Mouse (Mus musculus) stomach, postnatal 0 days (tissue): ENCODE data around the gene Nmrk2. TPM values are rescaled to one million over a fixed set of nuclear protein-coding genes. Genes with fewer than 3 reads are reported as not detected.

Source experiments
- ATAC-seq: fragments of 200-750 bp; cut with Nextera tagmentation; 2 replicates; pipeline ENCODE4 v1.8.0; 2017; ENCODE audit not compliant: low FRiP score, low TSS enrichment
- DNase-seq: peaks from one replicate; pipeline ENCODE4 v3.0.0-alpha.2; 2016; ENCODE audit warnings: low spot score
- H3K27ac ChIP-seq: fragments of 300-500 bp; sonication (generic); replicated peaks from 2 replicates; pipeline ENCODE4 v1.5.1; 2014; ENCODE audit warnings: mild to moderate bottlenecking, control low read depth
- H3K27me3 ChIP-seq: fragments of 300-500 bp; sonication (generic); 2 replicates; pipeline ENCODE4 v1.6.1; 2014; ENCODE audit warnings: low read length; ENCODE audit not compliant: control insufficient read depth, insufficient read depth
- H3K36me3 ChIP-seq: fragments of 300-500 bp; sonication (generic); 2 replicates; pipeline ENCODE4 v1.6.1; 2014; ENCODE audit warnings: low read length, mixed read lengths; ENCODE audit not compliant: control insufficient read depth, insufficient read depth
- H3K4me1 ChIP-seq: fragments of 300-500 bp; sonication (generic); replicated peaks from 2 replicates; pipeline ENCODE4 v1.6.1; 2014; ENCODE audit warnings: antibody characterized with exemption; ENCODE audit not compliant: control insufficient read depth, insufficient read depth
- H3K4me2 ChIP-seq: fragments of 300-500 bp; sonication (generic); replicated peaks from 2 replicates; pipeline ENCODE4 v1.6.1; 2014; ENCODE audit warnings: low read depth, mild to moderate bottlenecking, control low read depth, moderate library complexity
- H3K4me3 ChIP-seq: fragments of 300-500 bp; sonication (generic); 2 replicates; pipeline ENCODE4 v1.5.1; 2014; ENCODE audit warnings: low read depth, low read length, control low read depth
- H3K9ac ChIP-seq: fragments of 300-500 bp; sonication (generic); 2 replicates; pipeline ENCODE4 v1.6.1; 2014; ENCODE audit warnings: mild to moderate bottlenecking, low read length, control low read depth, mixed read lengths
- H3K9me3 ChIP-seq: fragments of 300-500 bp; sonication (generic); 2 replicates; pipeline ENCODE4 v1.6.1; 2016; ENCODE audit warnings: low read length; ENCODE audit not compliant: control insufficient read depth
- CTCF ChIP-seq: IDR thresholded peaks from 2 replicates; pipeline ENCODE4 v1.5.1; 2016; ENCODE audit warnings: antibody characterized with exemption, low read depth, mild to moderate bottlenecking, moderate library complexity
- EP300 ChIP-seq: optimal IDR thresholded peaks from 2 replicates; pipeline ENCODE3; 2016; ENCODE audit warnings: antibody characterized with exemption
- WGBS: fragments of 180-500 bp; shearing (Covaris S2); extraction: QIAGEN DNeasy Blood & Tissue Kit; methylation state at CpG from one replicate; pipeline ENCODE4 v1.1.7; 2014; 5-methylcytosine and 5-hydroxymethylcytosine counted together
- polyA plus RNA-seq: library from polyadenylated mRNA; unstranded; fragments of >200 nt; fragmentation: Nextera tagmentation; extraction: Ambion mirVana; gene quantifications from 2 replicates; pipeline ENCODE4 v1.2.1, GENCODE M21; 2015

Nmrk2 gene
- polyA plus RNA-seq, 1 experiment from 2014 or later = 0.07 TPM

DNA sequence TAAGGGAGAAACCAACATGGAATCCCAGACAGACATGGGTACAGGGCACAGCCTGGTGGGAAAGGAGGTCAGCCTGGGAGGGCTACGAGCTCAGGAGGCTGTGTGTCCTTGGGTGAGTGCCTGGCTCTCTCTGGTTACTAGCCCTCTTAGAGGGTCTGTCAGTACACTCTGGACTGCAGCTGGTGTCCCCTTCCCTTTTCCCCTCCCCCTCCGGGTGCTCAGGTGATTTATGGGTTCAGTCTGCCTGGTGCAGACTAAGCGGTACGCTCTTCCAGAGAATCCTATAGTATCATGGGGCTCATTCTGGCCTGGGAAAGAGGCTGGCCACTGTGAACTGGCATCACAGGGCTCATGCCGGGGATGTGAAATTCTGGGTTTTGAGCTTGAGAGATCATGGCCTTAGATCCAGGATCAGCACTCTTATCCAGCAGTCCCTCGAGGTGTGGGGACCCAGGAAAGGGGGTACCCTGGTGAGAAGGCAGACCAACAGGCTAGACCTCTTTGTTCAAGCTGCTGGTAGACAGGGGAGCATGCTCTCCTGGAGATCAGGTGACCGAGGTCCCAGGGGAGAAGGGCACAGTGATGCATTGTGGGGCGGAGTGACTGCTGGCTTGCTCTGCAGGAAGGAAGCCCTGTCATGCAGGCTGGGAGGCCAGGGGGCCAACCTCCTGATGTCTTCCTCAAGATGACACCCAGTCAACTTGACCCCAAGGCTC lies 40.1 kb downstream of the Nmrk2 start:
- H3K4me1 ChIP-seq = no peaks in the 10 kb centered on the region
- 74% methylated on average over 8 of the region's 8 CpGs for whole genome bisulfite sequencing
- DNase-seq (no peak), ATAC-seq (no peak)
- no peak overlapping the region for H3K4me3 ChIP-seq
- no peak overlapping the region for H3K4me2 ChIP-seq
- H3K27me3 ChIP-seq = no peaks in the 10 kb centered on the region
- TF ChIP-seq EP300 (no peak), CTCF (no peak)
- no peaks in the 10 kb centered on the region for H3K9me3 ChIP-seq
- H3K36me3 ChIP-seq = peaks cover 19% of the 10 kb centered on the region; the same call in 1 of the 2 replicates
- no peak overlapping the region for H3K27ac ChIP-seq
- no peak overlapping the region for H3K9ac ChIP-seq

- H3K27ac ChIP-seq = 0 out of 2 replicates have a peak overlapping the region, but pooled peaks have one; percentile 18
- H3K4me2 ChIP-seq = no peak overlapping the region
- TF ChIP-seq CTCF (no peak), EP300 (no peak)
- ATAC-seq (no peak), DNase-seq (no peak)
- peaks cover 34% of the 10 kb centered on the region for H3K36me3 ChIP-seq
- no peaks in the 10 kb centered on the region for H3K9me3 ChIP-seq
- WGBS = 64% methylated on average over 6 of the region's 6 CpGs
- H3K27me3 ChIP-seq = no peaks in the 10 kb centered on the region
- H3K4me1 ChIP-seq = no peaks in the 10 kb centered on the region
- H3K4me3 ChIP-seq = no peak overlapping the region
- H3K9ac ChIP-seq = 0 out of 2 replicates have a peak overlapping the region, but pooled peaks have one; percentile 13
Measured at GRCm38 (mm10) chr10:81154736-81155135, 47.1 kb downstream of the Nmrk2 start.

DNA sequence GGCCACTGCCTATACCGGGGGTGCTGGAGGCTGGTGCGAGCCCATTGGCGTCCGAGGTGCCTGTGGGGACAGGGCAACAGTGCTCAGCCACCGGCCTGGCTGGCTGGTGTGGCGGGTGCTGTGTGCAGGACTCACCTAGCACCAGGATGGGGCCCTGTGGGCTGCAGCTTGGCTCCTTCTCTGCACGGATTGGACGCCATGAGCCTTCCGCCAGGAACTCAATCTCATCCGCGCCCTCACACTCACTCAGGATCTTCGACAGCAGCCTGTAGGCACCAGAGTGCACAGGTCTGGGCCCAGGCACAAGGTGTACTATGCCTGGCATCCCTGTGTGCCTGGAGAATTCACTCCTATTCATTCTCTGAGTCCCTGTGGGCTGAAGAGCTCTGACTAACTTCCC lies 47.5 kb downstream of the Nmrk2 start:
- Histone ChIP-seq H3K4me3 (no peak overlapping the region), H3K36me3 (peaks cover 37% of the 10 kb centered on the region), H3K4me1 (no peaks in the 10 kb centered on the region), H3K4me2 (no peak overlapping the region), H3K27me3 (no peaks in the 10 kb centered on the region), H3K27ac (0 out of 2 replicates have a peak overlapping the region, but pooled peaks have one; percentile 18), H3K9me3 (no peaks in the 10 kb centered on the region), H3K9ac (no peak overlapping the region)
- 80% methylated on average over 12 of the region's 12 CpGs for WGBS
- no peak for ATAC-seq
- no peak for DNase-seq
- TF ChIP-seq EP300 = no peak
- TF ChIP-seq CTCF = no peak

DNA sequence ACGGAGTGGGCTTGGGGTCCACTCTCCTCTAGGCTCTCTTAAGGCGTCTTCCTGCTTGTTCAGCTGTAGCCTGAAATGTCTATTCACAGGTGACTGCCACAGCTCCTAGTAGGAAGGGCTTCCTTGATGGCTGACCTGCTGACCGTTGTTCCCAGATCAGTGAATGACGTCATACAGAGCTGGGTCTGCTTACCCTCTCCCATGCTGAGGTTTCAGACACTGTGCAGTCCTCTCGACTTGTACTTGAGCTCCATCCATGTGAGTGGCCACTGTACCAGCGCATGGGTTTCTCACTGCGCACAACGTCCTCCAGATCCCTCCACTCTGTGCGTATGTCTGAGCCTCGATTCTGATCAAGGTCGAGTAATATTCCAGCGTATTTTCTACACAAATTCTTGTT lies 49.2 kb downstream of the Nmrk2 start:
- Histone ChIP-seq H3K9ac (peak overlapping the region; percentile 23; the same call in 1 of the 2 replicates), H3K36me3 (peaks cover 47% of the 10 kb centered on the region), H3K4me1 (no peaks in the 10 kb centered on the region), H3K27ac (peak overlapping the region; percentile 35), H3K9me3 (no peaks in the 10 kb centered on the region), H3K4me2 (no peak overlapping the region), H3K4me3 (no peak overlapping the region), H3K27me3 (no peaks in the 10 kb centered on the region)
- ATAC-seq (0 out of 2 replicates have a peak, but pooled peaks have one; percentile 11), DNase-seq (peak; percentile 37)
- 66% methylated on average over 12 of the region's 12 CpGs for WGBS
- TF ChIP-seq EP300 = no peak
- TF ChIP-seq CTCF = no peak

DNA sequence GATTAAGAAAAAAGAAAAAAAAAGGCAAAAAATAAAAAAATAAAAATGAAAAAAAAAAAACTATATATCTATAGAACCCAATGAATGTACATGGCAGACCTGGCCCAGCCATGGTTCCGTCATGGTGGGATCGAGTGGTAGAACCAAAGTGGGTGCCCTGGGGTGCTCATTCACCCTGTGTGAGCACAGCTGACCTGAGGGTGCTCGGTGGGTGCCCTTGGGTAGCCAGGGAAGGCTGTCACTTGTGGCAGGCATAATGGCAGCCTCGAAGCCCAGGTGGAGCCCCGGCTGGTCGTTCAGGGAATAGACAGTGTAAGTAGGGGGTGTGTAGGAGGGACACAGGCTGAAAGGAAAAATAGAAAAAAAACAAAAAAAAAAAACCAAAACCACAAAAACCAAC lies 50.6 kb downstream of the Nmrk2 start:
- H3K36me3 ChIP-seq = peaks cover 40% of the 10 kb centered on the region
- H3K27ac ChIP-seq = no peak overlapping the region
- no peak for TF ChIP-seq CTCF
- TF ChIP-seq EP300 = no peak
- no peak for ATAC-seq
- no peak overlapping the region for H3K4me2 ChIP-seq
- no peaks in the 10 kb centered on the region for H3K9me3 ChIP-seq
- WGBS = 66% methylated on average over 6 of the region's 6 CpGs
- H3K9ac ChIP-seq = no peak overlapping the region
- H3K27me3 ChIP-seq = no peaks in the 10 kb centered on the region
- H3K4me1 ChIP-seq = no peaks in the 10 kb centered on the region
- no peak overlapping the region for H3K4me3 ChIP-seq
- DNase-seq = no peak

Other genes with a start within 250 kb of the Nmrk2 start
- 1.3 and 1.8 TPM in 2 replicates for gene Gng7, start 187.1 kb downstream of the Nmrk2 start, polyA plus RNA-seq
- 0.40 and 0.42 TPM in 2 replicates for gene Diras1, start 176.4 kb downstream of the Nmrk2 start, polyA plus RNA-seq
- gene Slc39a3, start 164.6 kb downstream of the Nmrk2 start, polyA plus RNA-seq = 11.0 and 11.1 TPM in 2 replicates
- 93.7 and 98.7 TPM in 2 replicates for gene Sgta, start 141.9 kb downstream of the Nmrk2 start, polyA plus RNA-seq
- gene Thop1, start 132.0 kb downstream of the Nmrk2 start, polyA plus RNA-seq = 77.2 and 83.8 TPM in 2 replicates
- 9.3 and 10.4 TPM in 2 replicates for gene Creb3l3, start 103.2 kb downstream of the Nmrk2 start, polyA plus RNA-seq
- gene Map2k2, start 96.1 kb downstream of the Nmrk2 start, polyA plus RNA-seq = 135 and 142 TPM in 2 replicates
- gene Zbtb7a, start 66.8 kb downstream of the Nmrk2 start, polyA plus RNA-seq = 87.5 and 94.1 TPM in 2 replicates
- 18.7 and 20.9 TPM in 2 replicates for gene Pias4, start 34.1 kb downstream of the Nmrk2 start, polyA plus RNA-seq
- 337 and 380 TPM in 2 replicates for gene Eef2, start 25.4 kb downstream of the Nmrk2 start, polyA plus RNA-seq
- 44.6 and 51.8 TPM in 2 replicates for gene Dapk3, start 19.0 kb downstream of the Nmrk2 start, polyA plus RNA-seq
- 0.07 TPM in 1 of 2 replicates, not detected in the other for gene 4930442H23Rik, start 18.2 kb downstream of the Nmrk2 start, polyA plus RNA-seq
- gene Atcay, start 28.8 kb upstream of the Nmrk2 start, polyA plus RNA-seq = 0.64 and 0.91 TPM in 2 replicates
- 2.1 and 3.2 TPM in 2 replicates for gene Zfr2, start 31.1 kb upstream of the Nmrk2 start, polyA plus RNA-seq
- gene Matk, start 50.9 kb upstream of the Nmrk2 start, polyA plus RNA-seq = 1.0 and 1.6 TPM in 2 replicates
- 210 and 215 TPM in 2 replicates for gene Mrpl54, start 64.9 kb upstream of the Nmrk2 start, polyA plus RNA-seq
- gene Apba3, start 64.9 kb upstream of the Nmrk2 start, polyA plus RNA-seq = 30.5 and 34.6 TPM in 2 replicates
- gene Tjp3, start 89.5 kb upstream of the Nmrk2 start, polyA plus RNA-seq = 42.5 and 46.0 TPM in 2 replicates
- gene Pip5k1c, start 90.9 kb upstream of the Nmrk2 start, polyA plus RNA-seq = 19.1 and 21.1 TPM in 2 replicates
- 16.2 and 16.6 TPM in 2 replicates for gene Cactin, start 119.1 kb upstream of the Nmrk2 start, polyA plus RNA-seq
- gene Tbxa2r, start 126.7 kb upstream of the Nmrk2 start, polyA plus RNA-seq = 19.7 and 20.2 TPM in 2 replicates
- 0.06 and 0.10 TPM in 2 replicates for gene Gipc3, start 141.2 kb upstream of the Nmrk2 start, polyA plus RNA-seq
- 72.2 and 77.9 TPM in 2 replicates for gene Hmg20b, start 148.4 kb upstream of the Nmrk2 start, polyA plus RNA-seq
- 7.4 and 7.9 TPM in 2 replicates for gene Mfsd12, start 155.4 kb upstream of the Nmrk2 start, polyA plus RNA-seq
- 16.5 and 17.5 TPM in 2 replicates for gene 4930404N11Rik, start 163.8 kb upstream of the Nmrk2 start, polyA plus RNA-seq
- 51.4 and 51.6 TPM in 2 replicates for gene Fzr1, start 176.5 kb upstream of the Nmrk2 start, polyA plus RNA-seq
- gene Dohh, start 182.4 kb upstream of the Nmrk2 start, polyA plus RNA-seq = 59.4 and 63.0 TPM in 2 replicates
- gene Gm48551, start 182.4 kb upstream of the Nmrk2 start, polyA plus RNA-seq = 1.1 and 1.4 TPM in 2 replicates
- gene Gm48552, start 187.0 kb upstream of the Nmrk2 start, polyA plus RNA-seq = 0.29 and 0.36 TPM in 2 replicates
- 205 and 239 TPM in 2 replicates for gene Smim24, start 191.0 kb upstream of the Nmrk2 start, polyA plus RNA-seq